Mouse (Mus musculus) MEL (cell line): Measurements from ENCODE around the gene Slc35c1.

ENCODE experiments used
- USF2 ChIP-seq, 2 experiments: IDR thresholded peaks; 2 replicates each; pipeline ENCODE4 v1.6.1; 2011 to 2012; ENCODE audit warnings: improper control_type of control experiment in 2 of 2, low read length in 2 of 2, borderline replicate concordance in 1 of 2, inconsistent platforms in 1 of 2, low read depth in 1 of 2, mild to moderate bottlenecking in 1 of 2; ENCODE audit not compliant: insufficient read depth in 1 of 2
- ZMIZ1 ChIP-seq: IDR thresholded peaks from 2 replicates; pipeline ENCODE4 v1.6.1; 2012; ENCODE audit warnings: low read depth, mild to moderate bottlenecking, inconsistent platforms, low read length, improper control_type of control experiment, moderate library complexity

GRCm38 (mm10) chr2:92443313-92443712 lies 17.0 kb downstream of the Slc35c1 start:
- TF ChIP-seq USF2 (IDR thresholded peaks at IDR 0.05; ENCODE audit: borderline replicate concordance in 1 of 2, insufficient read depth in 1 of 2, low read depth in 1 of 2, low read length in 2 of 2) = no peak
- no peak for TF ChIP-seq ZMIZ1
